Mouse (Mus musculus) liver, postnatal 0 days (tissue): ENCODE results near the gene Gli2. TPM values are rescaled to one million over a fixed set of nuclear protein-coding genes. Genes with fewer than 3 reads are reported as not detected.

Experiments
- ATAC-seq: fragments of 200-750 bp; cut with Nextera tagmentation; 2 replicates; pipeline ENCODE4 v1.8.0; 2017; ENCODE audit warnings: mild to moderate bottlenecking, moderate library complexity
- DNase-seq: peaks from one replicate; pipeline ENCODE4 v3.0.0-alpha.2; 2016
- H3K27ac ChIP-seq: fragments of 300-500 bp; sonication (generic); 2 replicates; pipeline ENCODE4 v1.5.1; 2014; ENCODE audit warnings: antibody characterized with exemption, moderate library complexity, mild to moderate bottlenecking, low read depth
- H3K27me3 ChIP-seq: fragments of 300-500 bp; sonication (generic); 2 replicates; pipeline ENCODE4 v1.6.1; 2014; ENCODE audit warnings: low read length, control low read depth, mixed read lengths; ENCODE audit not compliant: insufficient read depth
- H3K36me3 ChIP-seq: fragments of 300-500 bp; sonication (generic); replicated peaks from 2 replicates; pipeline ENCODE4 v1.6.1; 2014; ENCODE audit warnings: mild to moderate bottlenecking, control low read depth, low read length, moderate library complexity, mixed read lengths; ENCODE audit not compliant: insufficient read depth
- H3K4me1 ChIP-seq: fragments of 300-500 bp; sonication (generic); 2 replicates; pipeline ENCODE4 v1.6.1; 2014; ENCODE audit warnings: antibody characterized with exemption, mild to moderate bottlenecking, control low read depth; ENCODE audit not compliant: insufficient read depth
- H3K4me2 ChIP-seq: fragments of 300-500 bp; sonication (generic); 2 replicates; pipeline ENCODE4 v1.6.1; 2014; ENCODE audit warnings: low read depth, mild to moderate bottlenecking, low read length, moderate library complexity, mixed read lengths
- H3K4me3 ChIP-seq: fragments of 300-500 bp; sonication (generic); 2 replicates; pipeline ENCODE4 v1.5.1; 2014; ENCODE audit warnings: low read depth, low read length
- H3K9ac ChIP-seq: fragments of 300-500 bp; sonication (generic); replicated peaks from 2 replicates; pipeline ENCODE4 v1.6.1; 2014; ENCODE audit warnings: mild to moderate bottlenecking, moderate library complexity
- H3K9me3 ChIP-seq: fragments of 300-500 bp; sonication (generic); 2 replicates; pipeline ENCODE4 v1.6.1; 2016; ENCODE audit warnings: mild to moderate bottlenecking, control low read depth, low read length, mixed read lengths
- CTCF ChIP-seq: sonication (generic); IDR thresholded peaks from 2 replicates; pipeline ENCODE4 v1.5.1; 2016; ENCODE audit warnings: antibody characterized with exemption, low read depth
- EP300 ChIP-seq: IDR thresholded peaks from 2 replicates; pipeline ENCODE4 v1.6.1; 2016; ENCODE audit warnings: antibody characterized with exemption, low read depth, mild to moderate bottlenecking
- WGBS: fragments of 180-500 bp; shearing (Covaris S2); extraction: QIAGEN DNeasy Blood & Tissue Kit; methylation state at CpG from one replicate; pipeline ENCODE4 v1.1.7; 2014; ENCODE audit not compliant: insufficient replicate concordance; 5-methylcytosine and 5-hydroxymethylcytosine counted together
- microRNA-seq: library from miRNA; unstranded; fragments of <30 nt; microRNA quantifications from one replicate; pipeline ENCODE4, GENCODE M21; 2016
- polyA plus RNA-seq: library from polyadenylated mRNA; unstranded; fragments of >200 nt; fragmentation: Nextera tagmentation; extraction: Ambion mirVana; gene quantifications from 2 replicates; pipeline ENCODE4 v1.2.1, GENCODE M21; 2015

Gli2 gene
- polyA plus RNA-seq, 1 experiment from 2014 or later: 0.27 TPM

DNA sequence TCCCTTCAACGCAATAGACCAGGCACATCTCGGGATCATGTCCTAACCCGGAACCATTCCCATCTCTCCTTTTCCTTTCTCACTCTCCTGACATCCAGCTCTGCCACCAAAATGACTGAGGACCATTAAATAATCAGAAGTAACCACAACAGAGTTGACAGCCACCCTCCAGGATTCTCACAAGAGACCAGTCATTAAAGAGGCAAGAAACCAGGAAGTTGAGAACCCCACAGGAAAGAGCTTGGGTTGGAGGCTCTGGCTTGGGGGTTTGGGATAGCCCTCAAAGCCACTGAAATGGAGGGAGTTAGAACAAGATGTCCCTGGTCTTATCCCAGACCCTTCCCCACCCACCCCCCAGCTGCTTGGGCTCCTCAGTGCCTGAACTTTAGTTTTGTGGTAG, 265.9 kb downstream of the Gli2 start:
- WGBS: 36% methylated on average over 3 of the region's 3 CpGs
- no peak overlapping the region for H3K27ac ChIP-seq
- TF ChIP-seq CTCF: no peak
- TF ChIP-seq EP300: no peak
- no peaks in the 10 kb centered on the region for H3K9me3 ChIP-seq
- H3K36me3 ChIP-seq: no peaks in the 10 kb centered on the region
- ATAC-seq (no peak), DNase-seq (no peak)
- H3K9ac ChIP-seq: no peak overlapping the region
- H3K4me3 ChIP-seq: no peak overlapping the region
- no peaks in the 10 kb centered on the region for H3K27me3 ChIP-seq
- no peaks in the 10 kb centered on the region for H3K4me1 ChIP-seq
- H3K4me2 ChIP-seq: no peak overlapping the region

Small RNAs within 50 kb of the gene (microRNA-seq; reads per million reads assigned to microRNA genes)
- gene Mir6346: not detected
